Mouse (Mus musculus) heart, adult 2 months (tissue): ENCODE measurements at regions not wholly inside any gene's neighbourhood (a gene's known extent, or its start where the extent isn't known, plus 50 kb on each side); places are given as distances from the start of the nearest gene placed in this dataset.

ENCODE experiments used
- DNase-seq, 2 experiments: peaks; one replicate each; pipeline ENCODE4 v3.0.0; 2021
- H3K27ac ChIP-seq: fragments of 200-600 bp; 2 replicates; pipeline ENCODE4 v1.8.1; 2022
- H3K27me3 ChIP-seq: fragments of 200-500 bp; 2 replicates; pipeline ENCODE4 v1.6.1; 2012; ENCODE audit warnings: mild to moderate bottlenecking, low read length, inconsistent platforms, mixed read lengths; ENCODE audit not compliant: control insufficient read depth, insufficient read depth
- H3K36me3 ChIP-seq: fragments of 200-500 bp; 2 replicates; pipeline ENCODE4 v1.6.1; 2012; ENCODE audit warnings: low read length, inconsistent platforms; ENCODE audit not compliant: control insufficient read depth, insufficient read depth
- H3K4me1 ChIP-seq: fragments of 200-500 bp; 2 replicates; pipeline ENCODE4 v1.6.1; 2011; ENCODE audit warnings: low read length; ENCODE audit not compliant: control insufficient read depth, insufficient read depth
- H3K4me3 ChIP-seq: fragments of 200-600 bp; 2 replicates; pipeline ENCODE4 v1.8.1; 2022
- H3K79me2 ChIP-seq: fragments of 200-500 bp; replicated peaks from 2 replicates; pipeline ENCODE4 v1.6.1; 2012; ENCODE audit warnings: mild to moderate bottlenecking, inconsistent platforms, low read length, moderate library complexity, mixed read lengths; ENCODE audit not compliant: control insufficient read depth, insufficient read depth
- H3K9ac ChIP-seq: fragments of 200-500 bp; 2 replicates; pipeline ENCODE4 v1.6.1; 2012; ENCODE audit warnings: low read depth, mild to moderate bottlenecking, control low read depth, inconsistent platforms, low read length, mixed read lengths
- CTCF ChIP-seq: fragments of 200-600 bp; IDR thresholded peaks from 2 replicates; pipeline ENCODE4 v1.8.1; 2022; ENCODE audit warnings: antibody characterized with exemption, mild to moderate bottlenecking, moderate library complexity
- EP300 ChIP-seq: fragments of 200-500 bp; IDR thresholded peaks from 2 replicates; pipeline ENCODE4 v1.6.1; 2011; ENCODE audit warnings: low read depth, low read length, control low read depth; ENCODE audit not compliant: insufficient read depth
- POLR2A ChIP-seq: fragments of 200-500 bp; IDR thresholded peaks from 2 replicates; pipeline ENCODE4 v1.6.1; 2011; ENCODE audit warnings: mild to moderate bottlenecking, low read depth, low read length, control low read depth; ENCODE audit not compliant: insufficient read depth
- WGBS: fragments of 180-500 bp; shearing (Covaris S2); methylation state at CpG from one replicate; pipeline ENCODE4 v1.1.7; 2018; 5-methylcytosine and 5-hydroxymethylcytosine counted together
- intact Hi-C: fragments of 180-260 bp; cut with DNase I; formaldehyde crosslinking; loops from one replicate; pipeline ENCODE4 v1.15.1; 2025

GRCm38 (mm10) chr8:28594191-28594590 lies 1146.7 kb downstream of the Poteg start:
- Histone ChIP-seq H3K9ac (no peak overlapping the region), H3K4me1 (no peaks in the 10 kb centered on the region), H3K79me2 (no peaks in the 10 kb centered on the region), H3K27ac (peak overlapping the region; percentile 85), H3K27me3 (no peaks in the 10 kb centered on the region), H3K36me3 (no peaks in the 10 kb centered on the region), H3K4me3 (no peak overlapping the region)
- DNase-seq = peak; percentile 40 to 60
- TF ChIP-seq EP300 = 0 out of 2 replicates have a peak, but pooled peaks have one; percentile 72
- no peak for TF ChIP-seq CTCF
- peak; percentile 30; the same call in 1 of the 2 replicates for TF ChIP-seq POLR2A
- intact Hi-C loops = loop anchor here (10.0 kb wide), 2 partner anchors 101 to 221 kb away; no protein-coding TSS in a partner anchor
- 28% methylated on average over 12 of the region's 12 CpGs for WGBS

- peak; percentile 9 to 18 for DNase-seq
Measured at GRCm38 (mm10) chr8:28594606-28595005, 1147.1 kb downstream of the Poteg start.

DNA sequence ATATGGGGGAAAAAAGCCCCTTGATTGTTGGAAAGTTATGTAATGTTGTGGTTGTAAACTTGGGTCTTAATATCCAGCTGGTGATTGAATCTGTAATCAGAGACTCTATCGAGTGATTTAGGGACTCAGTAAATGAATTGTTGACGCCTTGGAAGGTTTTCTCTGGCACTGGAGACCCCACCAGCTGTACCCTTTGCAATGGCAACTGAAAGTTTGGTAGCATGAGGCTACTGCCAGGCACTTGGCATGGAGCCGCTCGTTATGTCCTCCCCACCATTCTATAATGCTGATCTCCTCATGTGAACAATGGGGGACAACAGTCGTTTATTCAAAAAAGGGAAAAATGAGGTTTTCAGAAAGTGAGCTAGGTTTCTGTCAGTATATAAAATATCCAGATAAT lies 1148.4 kb downstream of the Poteg start:
- Histone ChIP-seq H3K79me2 (no peaks in the 10 kb centered on the region), H3K36me3 (no peaks in the 10 kb centered on the region), H3K9ac (no peak overlapping the region), H3K4me3 (no peak overlapping the region), H3K4me1 (no peaks in the 10 kb centered on the region), H3K27ac (no peak overlapping the region), H3K27me3 (no peaks in the 10 kb centered on the region)
- TF ChIP-seq CTCF (no peak), POLR2A (no peak), EP300 (no peak)
- WGBS = 85% methylated on average over 5 of the region's 5 CpGs
- intact Hi-C loops = loop anchor here (10.0 kb wide), 2 partner anchors 99 to 219 kb away; no protein-coding TSS in a partner anchor
- DNase-seq = no peak

More at GRCm38 (mm10) chr8:28594606-28595005, 1147.1 kb downstream of the Poteg start:
- Histone ChIP-seq H3K4me1 (no peaks in the 10 kb centered on the region), H3K9ac (no peak overlapping the region), H3K79me2 (no peaks in the 10 kb centered on the region), H3K27ac (peak overlapping the region; percentile 85), H3K4me3 (no peak overlapping the region), H3K27me3 (no peaks in the 10 kb centered on the region), H3K36me3 (no peaks in the 10 kb centered on the region)
- TF ChIP-seq CTCF (no peak), EP300 (no peak), POLR2A (no peak)
- intact Hi-C loops = loop anchor here (10.0 kb wide), 2 partner anchors 100 to 220 kb away; no protein-coding TSS in a partner anchor
- WGBS = 38% methylated on average over 8 of the region's 8 CpGs
